Mouse (Mus musculus) E14TG2a.4 (cell line): ENCODE data around the gene Naa38.

Experiments
- H3K27me3 ChIP-seq: 2 replicates; pipeline ENCODE4 v1.6.1; 2014; ENCODE audit warnings: low read length, control low read depth; ENCODE audit not compliant: insufficient read depth
- H3K36me3 ChIP-seq: 2 replicates; pipeline ENCODE4 v1.6.1; 2014; ENCODE audit warnings: low read length, control low read depth; ENCODE audit not compliant: insufficient read depth
- H3K4me1 ChIP-seq: replicated peaks from 2 replicates; pipeline ENCODE4 v1.6.1; 2014; ENCODE audit warnings: low read depth, low read length, control low read depth
- H3K4me3 ChIP-seq: replicated peaks from 2 replicates; pipeline ENCODE4 v1.5.1; 2014; ENCODE audit warnings: mild to moderate bottlenecking, low read length
- H3K9me3 ChIP-seq: 2 replicates; pipeline ENCODE4 v1.6.1; 2014; ENCODE audit warnings: low read length, control low read depth
- CTCF ChIP-seq: conservative IDR thresholded peaks from 2 replicates; pipeline ENCODE4 v1.5.1; 2014; ENCODE audit warnings: low read length
- NANOG ChIP-seq: IDR thresholded peaks from 2 replicates; pipeline ENCODE4 v1.6.1; 2014; ENCODE audit warnings: borderline replicate concordance, low read length, mixed read lengths
- POU5F1 ChIP-seq: IDR thresholded peaks from 2 replicates; pipeline ENCODE4 v1.6.1; 2014; ENCODE audit warnings: low read length, borderline replicate concordance

Naa38 gene

DNA sequence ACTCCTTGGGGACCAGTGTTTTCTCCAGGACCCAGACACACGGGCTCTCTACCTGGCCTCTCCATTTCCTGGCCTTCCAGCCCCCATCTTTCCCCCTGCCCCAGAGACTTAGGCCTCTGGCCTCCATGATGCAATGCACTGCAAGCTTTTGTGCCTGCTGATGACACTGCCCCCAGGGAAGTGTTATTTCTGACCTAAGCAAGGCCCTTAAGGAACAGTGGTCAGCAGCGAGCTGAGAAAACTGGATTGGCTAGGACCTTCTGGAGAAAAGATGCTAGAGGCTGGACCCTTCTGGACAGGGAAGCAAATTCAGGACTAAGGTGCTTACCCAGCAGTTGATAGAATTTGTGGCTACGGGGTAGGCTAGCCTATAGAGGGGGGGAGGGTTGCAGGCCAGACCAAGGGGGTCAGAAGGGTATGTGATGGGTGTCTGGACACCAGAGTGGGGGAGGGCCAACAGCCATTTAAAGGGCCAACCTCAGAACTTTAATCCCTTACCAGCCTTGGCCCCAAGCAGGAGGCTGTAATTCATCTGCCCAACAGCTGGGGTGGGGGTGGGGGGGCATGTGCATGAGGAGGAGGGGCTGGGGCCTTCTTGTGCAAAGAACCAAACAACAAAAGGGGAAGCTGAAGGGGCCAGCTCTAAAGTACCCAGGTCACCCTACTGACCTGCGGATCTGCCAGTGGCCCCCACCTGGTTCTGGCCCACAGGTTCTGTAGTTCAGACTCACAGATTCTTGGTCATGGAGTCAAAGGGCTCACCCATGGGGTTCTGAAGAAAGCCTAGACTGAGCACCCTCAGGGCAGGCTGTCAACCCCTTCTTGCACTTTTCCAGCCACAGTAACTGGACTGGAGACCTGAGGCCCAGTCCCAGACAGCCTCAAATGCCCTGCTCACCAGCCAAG is 19.4 kb downstream of the Naa38 start:
- Histone ChIP-seq H3K4me3 (peak overlapping the region; percentile 88), H3K27me3 (peaks cover 11% of the 10 kb centered on the region)
- TF ChIP-seq POU5F1, result no peak
- no peak for TF ChIP-seq CTCF
- no peak for TF ChIP-seq NANOG

DNA sequence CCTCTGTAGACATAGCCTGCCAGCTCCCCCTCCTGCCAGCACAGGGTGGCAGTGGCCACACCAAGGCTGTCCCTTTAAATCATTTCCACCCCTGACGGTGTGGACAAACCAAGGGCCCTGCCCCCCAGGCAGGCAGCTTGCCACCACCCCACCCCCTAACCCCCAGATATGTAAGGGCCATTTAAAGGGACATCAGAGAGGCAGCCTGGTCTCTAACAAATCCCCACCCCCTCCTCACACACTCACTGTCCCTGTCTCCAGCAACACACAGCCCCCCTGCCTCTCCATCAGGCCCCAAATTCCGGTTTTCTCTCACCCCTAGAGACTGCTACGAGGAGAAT is 20.0 kb downstream of the Naa38 start:
- Histone ChIP-seq H3K4me1 (peaks cover 74% of the 10 kb centered on the region), H3K4me3 (peak overlapping the region; percentile 88), H3K27me3 (peaks cover 9% of the 10 kb centered on the region), H3K36me3 (peaks cover 11% of the 10 kb centered on the region), H3K9me3 (no peaks in the 10 kb centered on the region)
- TF ChIP-seq CTCF (no peak), POU5F1 (no peak), NANOG (no peak)

More for the DNA sequence above, 19.4 kb downstream of the Naa38 start:
- Histone ChIP-seq H3K9me3 (no peaks in the 10 kb centered on the region), H3K36me3 (peaks cover 11% of the 10 kb centered on the region), H3K4me1 (peaks cover 73% of the 10 kb centered on the region)

DNA sequence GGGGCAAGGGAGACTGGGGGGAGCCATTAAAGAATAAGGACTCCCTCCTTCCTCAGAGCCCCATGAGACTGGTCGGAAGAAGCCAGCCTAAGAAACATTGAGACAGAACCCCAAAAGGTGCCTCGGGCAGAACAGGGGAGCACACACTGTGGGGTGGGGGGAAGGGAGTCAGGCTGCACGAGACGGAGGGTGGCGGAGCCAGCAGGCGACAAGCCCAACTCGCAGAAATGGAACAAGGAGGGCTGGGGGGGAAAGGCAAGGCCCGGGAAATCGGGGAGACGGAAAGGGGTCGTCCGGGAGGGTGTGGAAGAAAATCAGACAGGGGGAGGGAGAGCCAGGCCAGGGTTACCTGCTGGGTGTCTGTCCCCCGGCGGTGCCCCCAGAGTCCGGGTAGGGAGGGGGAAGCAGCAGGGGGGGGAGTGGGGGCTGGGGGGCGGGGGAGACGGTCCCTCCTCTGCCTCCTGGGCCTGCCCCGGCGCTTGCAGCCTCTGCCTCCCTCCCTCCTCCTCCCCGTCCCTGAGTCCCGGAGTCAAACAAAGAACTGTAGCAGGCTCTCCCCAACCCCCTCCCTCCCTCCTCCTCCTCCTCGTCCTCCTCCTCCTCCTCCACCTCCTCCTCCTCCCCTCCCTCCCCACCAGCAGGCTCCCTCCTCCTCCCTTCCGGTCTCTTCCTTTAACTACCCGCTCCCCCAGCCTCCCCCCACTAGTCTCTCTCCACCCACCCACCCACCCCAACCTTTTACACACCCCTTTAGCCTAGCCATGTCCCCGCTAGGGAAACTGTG is 20.6 kb downstream of the Naa38 start:
- TF ChIP-seq POU5F1, result no peak
- no peak for TF ChIP-seq CTCF
- no peak for TF ChIP-seq NANOG
- Histone ChIP-seq H3K9me3 (no peaks in the 10 kb centered on the region), H3K36me3 (peaks cover 11% of the 10 kb centered on the region), H3K27me3 (0 out of 2 replicates have a peak, but pooled peaks cover 6% of the 10 kb centered on the region), H3K4me3 (peak overlapping the region; percentile 88), H3K4me1 (peaks cover 76% of the 10 kb centered on the region)

DNA sequence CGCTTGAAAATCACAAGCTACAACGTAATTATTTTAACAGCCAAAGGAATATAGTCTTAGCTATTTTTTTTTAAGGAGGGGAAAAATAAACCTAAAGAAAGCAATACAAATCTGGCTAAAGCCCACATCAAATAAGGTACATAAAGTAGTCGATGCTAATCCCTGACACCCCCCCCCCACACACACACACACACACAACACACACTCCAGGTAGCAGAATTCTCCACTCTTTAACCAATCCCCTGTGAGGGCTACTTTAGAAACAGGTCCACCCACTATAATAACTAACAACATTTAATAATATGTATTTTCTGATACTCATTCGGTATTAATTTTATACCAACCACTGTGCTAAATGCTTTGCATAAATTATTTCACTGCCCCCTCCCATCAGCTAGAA is 21.2 kb downstream of the Naa38 start:
- peaks cover 13% of the 10 kb centered on the region; the same call in 1 of the 2 replicates for H3K27me3 ChIP-seq
- H3K4me3 ChIP-seq, result peak overlapping the region; percentile 83
- no peaks in the 10 kb centered on the region for H3K9me3 ChIP-seq
- TF ChIP-seq CTCF, result no peak
- no peak for TF ChIP-seq NANOG
- TF ChIP-seq POU5F1, result no peak
- peaks cover 83% of the 10 kb centered on the region for H3K4me1 ChIP-seq
- peaks cover 11% of the 10 kb centered on the region for H3K36me3 ChIP-seq

DNA sequence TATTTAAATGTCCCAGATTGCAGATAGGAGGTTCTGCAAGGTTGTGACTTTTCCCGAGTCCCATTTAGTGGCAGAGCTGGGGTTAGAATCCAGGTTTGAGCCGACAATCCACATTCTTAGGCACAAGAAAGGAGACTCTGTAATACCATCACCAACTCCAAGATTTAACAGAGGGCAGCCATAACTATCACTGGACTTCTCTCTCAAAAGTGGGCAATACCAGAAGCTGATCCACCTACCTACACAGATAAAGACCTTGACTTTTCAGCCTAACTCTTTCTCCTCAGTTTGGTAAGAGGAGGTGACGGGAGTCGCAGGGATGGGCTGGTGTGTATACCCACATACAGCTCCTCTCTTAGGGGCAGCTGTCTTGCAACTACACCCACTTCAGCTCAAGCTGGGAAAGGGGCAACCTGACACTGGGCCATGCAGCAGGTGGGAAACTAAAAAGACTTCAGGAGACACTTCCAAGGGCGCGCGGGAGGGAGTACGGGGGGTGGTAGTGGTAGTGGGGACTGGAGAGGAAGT is 21.7 kb downstream of the Naa38 start:
- H3K4me1 ChIP-seq, result peaks cover 83% of the 10 kb centered on the region
- H3K36me3 ChIP-seq, result peaks cover 9% of the 10 kb centered on the region
- TF ChIP-seq NANOG (no peak), CTCF (no peak), POU5F1 (no peak)
- no peaks in the 10 kb centered on the region for H3K9me3 ChIP-seq
- H3K27me3 ChIP-seq, result peaks cover 15% of the 10 kb centered on the region
- peak overlapping the region; percentile 83 for H3K4me3 ChIP-seq

DNA sequence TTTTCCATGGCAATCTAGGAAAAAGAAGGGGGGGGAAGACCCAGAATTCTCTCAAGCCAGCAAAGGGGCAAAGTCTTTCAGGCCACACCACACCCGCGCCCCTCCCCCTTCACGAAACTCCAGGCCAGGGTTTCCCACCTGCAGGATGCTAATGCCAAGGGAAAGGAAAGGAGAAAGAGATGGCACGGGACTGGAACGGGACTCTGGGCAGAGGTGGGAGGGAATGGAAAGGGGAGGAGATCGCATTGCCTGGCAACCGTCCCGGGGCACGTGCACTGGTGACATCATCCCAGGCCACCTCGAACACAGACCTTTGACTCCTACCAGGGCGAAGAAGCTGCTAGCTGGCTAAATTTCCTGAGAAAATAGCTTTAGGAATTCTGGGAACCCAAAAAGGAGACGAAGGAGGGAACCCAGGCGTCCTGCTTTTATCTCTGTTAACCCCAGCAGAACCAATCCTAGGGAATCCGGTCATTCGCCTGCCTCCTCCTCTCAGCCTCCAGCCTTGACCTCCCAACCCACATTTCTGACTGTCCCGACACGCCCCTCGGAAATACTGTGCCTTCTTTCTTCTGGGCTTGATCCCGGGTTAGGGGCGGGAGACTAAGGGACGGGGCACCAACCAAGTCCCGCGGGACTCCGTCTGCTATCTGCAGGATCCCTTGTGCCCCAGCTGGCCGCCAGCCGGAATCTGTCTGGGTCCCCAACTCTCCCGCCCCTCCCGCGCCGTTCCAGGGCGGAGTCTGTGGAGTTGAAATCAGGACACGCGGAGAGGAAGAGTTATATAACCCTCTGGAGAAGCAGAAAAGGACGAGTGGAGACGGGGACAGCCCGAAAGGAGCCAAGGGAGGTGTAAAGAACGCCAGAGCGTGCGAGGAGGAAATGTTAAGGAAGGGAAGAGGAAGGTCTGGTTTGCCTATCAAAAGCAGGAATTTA is 22.4 kb downstream of the Naa38 start:
- Histone ChIP-seq H3K27me3 (peaks cover 20% of the 10 kb centered on the region), H3K9me3 (no peaks in the 10 kb centered on the region), H3K4me1 (peaks cover 75% of the 10 kb centered on the region), H3K36me3 (peaks cover 2% of the 10 kb centered on the region), H3K4me3 (peak overlapping the region; percentile 83)
- TF ChIP-seq NANOG, result no peak

DNA sequence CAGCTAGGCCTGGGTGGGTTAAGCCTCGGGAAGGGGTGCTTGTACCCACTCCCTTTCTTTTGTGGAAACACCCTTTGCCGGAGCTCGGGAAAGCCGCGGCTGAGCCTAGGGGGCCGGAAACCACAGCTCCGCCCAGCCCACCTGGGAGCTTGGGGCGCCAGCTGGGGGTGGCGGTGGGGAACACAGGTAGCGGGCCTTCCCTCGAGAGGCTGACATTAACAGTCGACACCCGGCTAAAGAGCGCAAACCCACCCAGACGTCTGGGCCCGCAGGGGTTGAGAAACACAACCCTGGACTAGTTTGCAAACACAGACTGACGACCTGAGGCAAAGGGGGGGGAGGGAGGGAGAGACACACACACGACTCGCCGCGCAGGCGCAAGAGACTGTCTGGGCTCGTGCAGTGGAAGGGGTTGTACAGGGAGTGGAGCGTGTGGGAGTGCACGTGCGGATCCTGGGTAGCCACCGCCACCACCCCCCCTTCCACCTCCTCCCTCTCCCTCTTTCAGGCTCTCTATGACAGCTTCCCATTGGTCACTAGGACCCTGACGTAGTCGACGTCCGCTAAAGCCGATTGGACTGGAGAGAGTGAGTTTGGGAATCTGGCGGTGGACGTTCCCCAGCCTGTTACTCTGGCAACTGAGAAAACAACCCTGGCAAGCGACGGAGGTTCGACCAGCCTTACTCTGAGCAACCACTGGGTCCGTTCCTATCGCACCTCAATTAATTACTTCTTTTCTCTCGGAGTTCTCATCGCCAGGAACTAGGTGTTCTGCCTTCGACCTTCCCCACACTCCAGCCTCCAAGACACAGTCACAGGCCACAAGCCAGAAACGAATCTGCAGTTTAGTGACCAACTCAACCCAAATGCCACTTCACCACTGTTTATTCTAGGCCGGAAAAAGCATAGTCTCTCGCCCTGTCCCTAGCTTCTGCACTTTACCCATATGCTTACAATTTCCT is 23.5 kb downstream of the Naa38 start:
- peaks cover 65% of the 10 kb centered on the region for H3K4me1 ChIP-seq
- no peaks in the 10 kb centered on the region for H3K9me3 ChIP-seq
- H3K36me3 ChIP-seq, result no peaks in the 10 kb centered on the region
- peak overlapping the region; percentile 83 for H3K4me3 ChIP-seq
- no peak for TF ChIP-seq POU5F1
- TF ChIP-seq NANOG, result no peak
- TF ChIP-seq CTCF, result no peak
- H3K27me3 ChIP-seq, result peaks cover 29% of the 10 kb centered on the region
